Mouse (Mus musculus): ENCODE data around the gene Sp4.

Gene Sp4

DNA sequence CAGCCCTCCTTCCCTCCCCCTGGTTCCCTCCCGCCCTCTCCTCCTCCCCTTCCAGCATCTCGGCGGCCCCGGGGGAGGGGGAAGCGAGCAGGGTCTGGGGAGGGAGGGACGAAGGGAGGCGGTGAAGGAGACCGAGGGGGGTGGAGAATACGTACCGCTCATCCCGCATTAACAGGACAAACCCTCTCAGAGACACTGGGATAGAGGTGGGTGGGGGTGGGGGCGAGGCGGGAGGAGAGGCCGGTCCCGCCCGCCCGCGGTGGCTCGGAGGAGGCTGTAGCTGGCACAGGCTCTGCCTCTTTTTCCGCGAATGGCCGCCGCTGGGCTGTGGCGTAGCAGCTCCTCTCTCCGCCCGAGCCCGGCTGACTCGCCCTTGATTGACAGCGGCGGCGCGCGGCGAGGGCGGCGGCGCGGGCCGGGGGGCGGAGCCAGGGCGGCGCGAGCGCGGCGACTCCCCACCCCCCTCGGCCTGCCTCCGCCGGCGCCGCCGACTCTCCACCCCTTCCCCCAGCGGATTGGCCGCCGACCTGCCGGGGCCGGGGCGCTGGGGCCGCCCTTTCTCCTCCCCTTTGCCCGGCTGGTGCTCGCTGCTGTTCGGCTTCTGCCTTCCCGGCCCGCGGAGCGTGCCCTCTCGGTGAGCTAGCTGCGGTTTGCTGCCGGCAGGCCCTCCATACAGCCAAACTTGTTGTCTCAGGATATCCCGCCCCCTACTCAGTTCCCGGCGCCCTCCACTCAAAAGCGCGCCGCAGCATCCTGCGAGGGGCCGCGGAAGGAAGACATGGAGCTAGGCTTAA is at the start of gene Sp4:
Gene Sp4 (minus strand): TSS at position 369 of the 794 bp plus-strand sequence.
- DNase-seq: peak; percentile 95

GRCm38 (mm10) chr12:118339107-118339506 is 37.9 kb upstream of the Sp4 start:
- no peak for DNase-seq

DNA sequence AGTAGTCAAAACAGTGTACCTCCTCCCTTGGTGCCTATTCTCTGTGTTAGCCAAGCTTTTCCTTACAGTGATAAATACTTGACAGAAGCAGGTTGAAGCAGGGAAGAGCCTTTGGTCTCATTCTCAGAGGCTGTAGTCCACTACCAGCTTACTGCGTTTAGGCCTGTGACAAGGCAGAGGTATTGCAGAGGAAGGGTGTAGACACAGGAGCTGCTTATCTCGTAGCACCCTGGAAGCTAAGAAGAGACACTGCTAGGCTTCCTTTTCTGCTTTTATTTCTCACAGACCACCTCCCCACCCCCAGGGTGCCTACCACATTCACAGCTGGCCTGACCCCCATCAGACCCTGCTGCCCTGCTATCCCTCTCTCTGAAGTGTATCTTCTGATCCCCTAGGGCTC is 37.0 kb upstream of the Sp4 start:
- DNase-seq: no peak

- peak; percentile 1 for DNase-seq
Observed at GRCm38 (mm10) chr12:118337291-118337690, 36.1 kb upstream of the Sp4 start.

GRCm38 (mm10) chr12:118328739-118329249 is 27.6 kb upstream of the Sp4 start:
- no peak for DNase-seq

GRCm38 (mm10) chr12:118327566-118327965 is 26.3 kb upstream of the Sp4 start:
- DNase-seq: no peak

DNA sequence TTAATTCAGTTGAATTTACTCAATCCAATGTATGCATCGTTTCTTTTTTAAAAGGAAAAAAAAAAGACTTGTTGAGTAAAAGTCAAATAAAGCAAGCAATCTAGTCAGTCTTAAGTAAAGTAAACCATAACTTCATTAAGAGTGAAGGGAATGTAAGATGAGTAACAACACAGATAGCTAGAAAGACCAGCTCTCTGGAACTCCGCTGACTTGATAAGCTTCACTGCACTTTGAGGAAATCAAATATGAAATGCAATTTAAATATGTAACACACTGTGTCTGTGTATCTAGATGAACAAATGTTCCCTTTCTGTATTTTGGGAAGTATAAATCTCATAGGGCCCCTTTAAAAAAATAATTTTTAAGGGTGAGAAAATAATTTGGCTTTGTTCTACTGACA is 24.9 kb upstream of the Sp4 start:
- DNase-seq: no peak

DNA sequence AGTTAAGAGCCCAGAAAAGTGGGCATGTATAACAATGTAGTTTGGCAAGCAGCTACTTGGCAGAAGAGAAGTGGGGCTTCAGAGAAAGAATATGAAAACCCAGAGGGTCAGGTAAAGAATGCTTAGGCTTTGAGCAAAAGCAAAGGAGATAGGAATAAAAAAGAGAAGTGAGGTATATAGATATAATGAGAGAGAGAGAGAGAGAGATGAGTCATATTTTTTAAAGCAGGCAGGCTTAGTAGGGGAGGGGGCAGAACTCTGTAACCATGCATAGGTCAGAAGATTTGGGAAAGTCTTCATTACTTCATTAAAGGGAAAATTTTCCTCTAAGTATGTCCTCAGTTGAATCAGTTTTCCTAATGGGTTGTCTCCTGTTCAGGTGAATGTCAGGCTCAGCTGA is 18.8 kb upstream of the Sp4 start:
- DNase-seq: no peak

DNA sequence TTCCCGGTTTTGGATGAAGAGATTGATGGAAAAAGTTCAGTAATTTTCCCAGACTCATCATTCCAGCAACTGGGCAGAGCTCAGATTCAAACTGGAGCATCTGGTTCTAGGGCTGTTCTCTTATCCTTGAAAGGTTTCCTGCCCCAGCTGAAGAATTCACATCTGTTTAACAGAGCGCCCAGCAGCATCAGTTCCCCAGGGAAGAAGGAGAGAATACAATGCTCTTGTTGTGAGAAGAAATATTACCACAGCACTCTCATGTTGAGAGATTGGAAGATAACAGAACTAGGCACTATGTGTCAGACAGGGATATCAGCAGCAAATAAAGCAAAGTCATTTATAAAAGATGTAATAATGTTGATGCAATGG is 13.2 kb upstream of the Sp4 start:
- no peak for DNase-seq

GRCm38 (mm10) chr12:118313805-118314476 is 12.7 kb upstream of the Sp4 start:
- no peak for DNase-seq

DNA sequence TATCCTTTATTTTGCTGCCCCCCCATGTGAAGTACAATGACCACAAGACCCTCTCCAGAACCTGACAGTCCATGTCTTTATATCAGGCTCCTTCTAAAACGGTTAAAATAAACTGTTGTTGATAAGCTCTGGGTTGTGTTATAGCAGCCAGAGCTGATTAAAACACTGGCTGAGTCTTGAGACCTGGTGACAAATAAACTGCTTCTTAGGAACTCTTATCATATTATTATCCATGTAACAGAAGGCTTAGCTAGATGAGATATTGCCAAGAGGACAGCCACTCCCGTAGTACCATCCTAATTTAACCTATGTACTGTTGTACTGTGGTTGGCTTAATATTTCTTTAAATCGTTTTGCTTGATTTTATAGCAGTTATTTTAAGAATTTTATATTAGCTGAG is 2.3 kb upstream of the Sp4 start:
- DNase-seq: no peak

DNA sequence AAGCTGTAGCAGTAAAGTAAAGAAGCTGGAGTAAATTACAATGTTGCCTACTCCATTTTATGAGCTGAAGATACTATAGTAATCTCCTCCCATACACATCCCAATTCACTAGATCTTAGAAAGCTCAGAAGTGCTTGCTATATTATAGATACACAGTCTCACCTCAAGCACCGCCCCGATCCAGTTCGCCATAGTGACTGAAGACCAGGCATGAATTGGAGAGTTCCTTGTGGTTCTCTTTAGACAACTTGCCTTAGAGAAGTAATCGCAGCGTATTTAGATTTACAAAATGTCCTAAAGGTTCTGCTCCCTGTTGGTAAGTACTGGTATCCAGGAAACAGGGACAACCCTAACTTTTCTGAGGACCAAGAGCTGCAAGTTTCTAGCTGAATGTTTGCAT is 1.8 kb upstream of the Sp4 start:
- no peak for DNase-seq

DNA sequence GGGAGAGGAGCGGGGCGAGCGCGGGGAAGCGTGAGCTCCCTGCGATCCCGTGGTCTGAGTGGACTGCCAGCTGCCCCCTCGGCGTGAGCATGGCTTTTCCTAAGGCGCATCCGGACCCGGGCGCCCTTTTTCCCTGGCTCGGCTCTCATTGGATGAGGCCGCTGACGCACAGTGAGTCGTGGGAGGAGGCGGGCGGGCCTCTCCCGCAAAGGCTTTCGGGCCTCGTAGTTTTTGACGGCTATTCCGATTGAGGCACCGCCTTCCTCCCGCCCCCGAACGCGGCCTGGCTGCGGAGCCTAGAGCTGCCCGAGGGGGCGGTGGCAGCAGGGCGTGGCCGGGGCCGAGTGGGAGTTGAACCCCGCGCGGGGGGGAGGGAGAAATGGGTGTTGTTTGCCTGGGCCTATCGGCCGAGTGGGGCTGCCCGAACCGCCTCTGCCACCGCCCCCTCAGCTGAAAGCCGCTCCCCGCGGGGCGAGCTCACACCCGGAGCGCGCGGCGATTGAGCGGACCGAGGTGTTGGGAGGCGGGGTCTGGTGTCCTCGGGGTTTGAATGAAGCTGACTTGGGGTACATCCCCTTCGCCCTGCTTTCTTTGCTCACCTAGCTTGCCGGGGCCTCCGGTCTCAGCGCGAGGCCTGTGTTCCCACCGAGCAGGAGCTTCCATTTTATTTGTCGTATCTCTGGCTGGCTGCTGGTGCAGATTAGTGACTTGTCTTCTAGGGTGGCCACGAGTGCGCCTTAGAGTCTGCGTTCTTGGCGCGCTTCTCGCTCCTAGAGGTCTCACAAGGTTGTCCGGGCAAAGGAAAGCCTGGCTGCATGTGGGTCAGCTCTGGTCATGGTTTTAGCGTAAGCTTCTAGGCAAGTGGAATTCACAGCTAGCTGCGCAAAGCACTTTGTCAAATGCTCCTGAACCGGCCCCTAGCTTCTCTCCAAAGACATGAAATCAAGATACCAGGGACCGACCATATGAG is 911 bp upstream of the Sp4 start:
- DNase-seq: peak; percentile 100

DNA sequence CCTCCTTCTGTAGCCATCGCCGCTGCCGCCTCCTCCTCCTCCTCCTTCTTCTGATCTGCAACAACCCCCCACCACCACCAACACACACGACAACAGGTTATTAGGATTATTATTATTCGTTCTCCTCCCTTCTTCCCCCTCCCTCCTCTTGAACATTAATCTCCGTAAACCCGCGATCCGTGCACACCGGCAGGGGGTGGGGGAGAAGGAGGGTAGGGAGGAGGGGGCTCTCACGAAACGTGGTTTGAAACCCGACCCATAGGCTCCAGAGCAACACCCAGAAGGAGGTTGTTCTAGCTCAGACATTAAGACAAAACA is 527 bp downstream of the Sp4 start:
- no peak for DNase-seq

DNA sequence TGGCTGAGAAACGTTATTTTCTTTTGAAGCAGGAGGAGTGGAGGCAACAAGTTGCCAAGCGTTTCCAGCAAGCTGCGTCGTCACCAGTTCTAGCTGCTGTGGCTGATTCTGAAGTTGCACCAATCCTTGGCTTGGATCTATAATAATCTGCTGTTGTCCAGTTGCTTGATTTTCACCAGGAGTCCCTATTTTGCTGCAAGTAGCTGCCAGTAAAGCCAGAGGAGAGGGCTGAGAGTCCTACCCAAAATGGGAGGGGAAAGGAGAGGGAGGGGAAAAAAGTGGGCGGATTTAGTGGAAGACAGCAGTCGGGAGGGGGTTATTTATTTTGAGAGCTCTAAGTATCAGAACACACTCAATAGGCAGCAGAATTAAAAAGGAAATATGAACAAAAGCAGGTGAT is 1.3 kb downstream of the Sp4 start:
- DNase-seq: peak; percentile 80

DNA sequence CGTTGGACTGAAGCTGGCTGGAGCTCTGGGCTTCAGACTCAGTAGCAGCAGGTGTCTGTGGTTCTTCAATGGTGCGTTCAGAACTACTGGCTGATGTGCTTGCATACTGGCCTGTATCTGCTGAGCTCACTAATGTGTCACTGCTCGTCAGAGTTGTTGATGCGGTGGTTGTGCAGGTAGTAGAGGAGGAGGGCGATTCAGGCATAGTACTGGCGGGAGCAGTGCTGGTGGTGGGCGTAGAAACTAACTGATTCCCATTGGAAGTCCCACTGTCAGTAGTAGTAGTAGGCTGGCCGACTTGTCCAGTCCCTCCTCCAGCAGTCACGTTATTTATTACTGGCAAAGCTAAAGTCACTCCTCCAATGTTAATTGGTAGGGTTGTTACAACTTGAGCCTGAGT is 2.1 kb downstream of the Sp4 start:
- DNase-seq: no peak

DNA sequence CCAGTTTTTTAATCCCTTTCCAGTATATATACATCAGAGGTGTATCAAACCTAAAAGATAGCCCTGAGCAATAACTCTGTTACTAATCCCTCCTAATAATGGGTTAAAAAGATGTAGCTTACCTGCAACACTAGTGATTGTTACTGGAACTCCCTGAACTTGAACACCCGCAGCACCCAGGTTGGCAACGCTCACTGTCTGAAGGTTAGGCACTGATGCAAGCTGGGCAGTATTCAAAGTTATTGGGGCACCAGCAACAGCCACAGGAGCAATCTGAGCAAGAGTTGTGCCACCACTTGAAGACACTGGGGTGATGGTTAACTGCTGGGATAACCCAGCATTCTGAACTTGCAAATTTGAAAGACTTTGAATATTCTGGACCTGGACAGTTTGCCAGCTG is 2.7 kb downstream of the Sp4 start:
- DNase-seq: no peak

- DNase-seq: peak; percentile 20
Observed at GRCm38 (mm10) chr12:118296236-118296635, 5.0 kb downstream of the Sp4 start.

DNA sequence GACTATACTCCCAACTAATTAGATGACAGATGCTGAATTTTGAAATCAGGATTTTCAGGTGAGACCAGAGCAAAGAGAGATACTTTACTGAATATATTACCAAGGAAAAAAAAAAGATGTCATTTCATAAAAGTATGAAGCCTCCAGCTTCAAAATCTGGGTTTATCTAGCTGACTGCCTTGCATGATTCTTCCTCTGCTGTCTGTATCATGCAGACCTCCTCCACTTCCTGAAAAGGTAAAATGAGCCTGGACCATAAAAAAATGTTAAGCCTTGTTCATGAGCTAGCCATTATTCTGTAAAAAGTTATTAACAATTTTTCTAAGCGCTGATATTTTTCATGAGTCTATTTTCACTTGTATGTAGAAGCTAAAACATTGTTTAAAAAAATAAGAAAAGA is 5.4 kb downstream of the Sp4 start:
- DNase-seq: no peak

DNA sequence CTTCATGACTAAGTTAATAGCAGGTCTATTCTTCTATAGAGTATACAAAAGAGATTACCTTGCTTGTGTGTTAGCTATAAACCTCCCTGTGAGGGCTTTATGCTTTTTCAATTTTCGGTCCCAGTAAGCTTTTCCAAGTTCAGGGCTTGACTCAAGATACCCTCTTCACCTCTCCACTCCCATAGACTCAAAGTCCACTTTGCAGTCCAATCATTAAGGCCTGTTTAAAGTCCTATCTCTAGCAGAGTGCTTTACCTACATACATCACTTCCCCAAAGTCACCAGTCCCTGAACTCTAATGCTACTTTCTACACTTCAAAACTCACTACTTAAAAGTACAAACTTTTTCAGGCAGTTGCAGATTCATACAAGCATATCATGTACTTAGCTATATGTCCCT is 12.3 kb downstream of the Sp4 start:
- DNase-seq: no peak

- DNase-seq: no peak
Observed at GRCm38 (mm10) chr12:118285099-118285498, 16.1 kb downstream of the Sp4 start.

DNA sequence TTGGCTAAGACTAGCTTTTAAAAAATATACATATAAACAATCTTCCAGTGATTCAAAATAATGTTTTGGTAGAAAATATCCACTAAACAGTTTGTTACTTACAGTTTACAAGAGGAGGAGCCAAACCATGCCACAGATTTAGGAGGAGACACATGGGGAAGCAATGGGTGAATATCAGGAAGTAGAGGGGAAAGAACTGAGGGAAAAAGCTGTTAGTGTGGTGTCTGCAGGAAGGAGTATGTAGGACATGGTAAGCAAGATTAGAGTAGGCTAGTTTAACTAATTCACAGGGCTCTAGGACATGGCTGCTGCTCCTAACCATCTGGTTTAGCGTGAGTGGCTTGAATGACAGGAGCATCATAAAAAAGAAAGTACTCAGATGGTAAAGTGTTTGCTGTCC is 19.3 kb downstream of the Sp4 start:
- DNase-seq: no peak

GRCm38 (mm10) chr12:118276385-118276784 is 24.9 kb downstream of the Sp4 start:
- DNase-seq: no peak

Measured in lung, postnatal 36 days (tissue).